Mouse (Mus musculus) neural tube, embryonic 14.5 days (tissue): ENCODE data around the gene Smurf2. TPM values are rescaled to one million over a fixed set of nuclear protein-coding genes. Genes with fewer than 3 reads are reported as not detected.
"Not testable (repeated sequence)": the region's sequence is repeated elsewhere in the genome, so short reads cannot be mapped to it uniquely, and the experiment has no call there.

Experiments
- ATAC-seq: fragments of 200-750 bp; cut with Nextera tagmentation; 2 replicates; pipeline ENCODE4 v1.8.0; 2017; ENCODE audit warnings: low read depth, mild to moderate bottlenecking, moderate TSS enrichment, moderate library complexity
- H3K27ac ChIP-seq: fragments of 300-500 bp; sonication (generic); 2 replicates; pipeline ENCODE4 v1.5.1; 2014; ENCODE audit warnings: low read depth, mild to moderate bottlenecking, control low read depth, low read length, moderate library complexity, mixed read lengths
- H3K27me3 ChIP-seq: fragments of 300-500 bp; sonication (generic); 2 replicates; pipeline ENCODE4 v1.6.1; 2014; ENCODE audit warnings: low read length; ENCODE audit not compliant: control insufficient read depth, insufficient read depth
- H3K36me3 ChIP-seq: fragments of 300-500 bp; sonication (generic); 2 replicates; pipeline ENCODE4 v1.6.1; 2014; ENCODE audit warnings: low read length, mixed read lengths; ENCODE audit not compliant: control insufficient read depth, insufficient read depth
- H3K4me1 ChIP-seq: fragments of 300-500 bp; sonication (generic); 2 replicates; pipeline ENCODE4 v1.6.1; 2014; ENCODE audit warnings: low read length; ENCODE audit not compliant: control insufficient read depth, insufficient read depth
- H3K4me2 ChIP-seq: fragments of 300-500 bp; sonication (generic); 2 replicates; pipeline ENCODE4 v1.6.1; 2014; ENCODE audit warnings: mild to moderate bottlenecking, low read depth, low read length, control low read depth
- H3K4me3 ChIP-seq: fragments of 300-500 bp; sonication (generic); 2 replicates; pipeline ENCODE4 v1.5.1; 2014; ENCODE audit warnings: low read depth, low read length, control low read depth, mixed read lengths
- H3K9ac ChIP-seq: fragments of 300-500 bp; sonication (generic); replicated peaks from 2 replicates; pipeline ENCODE4 v1.6.1; 2014; ENCODE audit warnings: low read depth, mild to moderate bottlenecking, control low read depth, low read length, mixed read lengths
- H3K9me3 ChIP-seq: fragments of 300-500 bp; sonication (generic); 2 replicates; pipeline ENCODE4 v1.6.1; 2016; ENCODE audit warnings: low read length; ENCODE audit not compliant: control insufficient read depth
- WGBS: fragments of 180-500 bp; shearing (Covaris S2); extraction: QIAGEN DNeasy Blood & Tissue Kit; methylation state at CpG from one replicate; pipeline ENCODE4 v1.1.7; 2014; 5-methylcytosine and 5-hydroxymethylcytosine counted together
- polyA plus RNA-seq: library from polyadenylated mRNA; unstranded; fragments of >200 nt; fragmentation: Nextera tagmentation; extraction: Ambion mirVana; gene quantifications from 2 replicates; pipeline ENCODE4 v1.2.1, GENCODE M21; 2014

Smurf2 gene
- polyA plus RNA-seq, 1 experiment from 2014 or later = 18.6 TPM

DNA sequence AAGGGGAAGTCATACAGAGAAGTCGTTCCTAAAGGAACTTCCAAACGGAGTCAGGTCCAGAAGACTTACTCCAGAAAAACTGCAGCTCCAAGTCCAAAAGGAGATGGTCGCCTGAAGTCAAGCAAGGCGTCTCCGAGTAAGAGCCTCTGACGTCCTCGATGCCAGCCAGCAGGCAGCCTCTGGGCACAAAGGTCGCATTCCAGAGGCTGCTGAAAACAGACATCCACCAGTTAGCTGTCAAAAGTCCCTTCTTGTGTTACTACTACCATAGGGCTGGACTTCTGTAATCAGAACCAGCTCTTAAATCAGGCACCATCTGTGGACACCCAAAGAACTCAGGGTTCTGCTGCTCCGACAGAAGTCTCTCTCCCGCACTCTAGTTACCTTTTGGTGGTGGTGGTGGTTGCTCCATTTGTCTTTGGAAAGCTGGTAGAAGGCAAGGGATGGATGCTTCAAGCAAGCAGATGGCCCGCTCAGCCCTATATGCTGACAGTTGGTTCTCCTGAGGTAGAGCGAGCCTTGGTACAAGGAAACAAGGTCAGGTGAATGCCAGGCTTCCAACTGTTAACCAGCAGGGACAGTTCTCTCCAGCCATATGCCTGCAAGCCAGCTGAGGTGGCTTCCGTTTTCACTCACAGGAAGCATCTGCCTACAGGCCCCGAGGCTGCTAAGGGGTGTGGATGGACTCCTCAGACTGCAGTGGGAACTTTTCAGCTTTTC, 105.8 kb downstream of the Smurf2 start:
- Histone ChIP-seq H3K27me3 (no peaks in the 10 kb centered on the region), H3K27ac (no peak overlapping the region), H3K4me2 (no peak overlapping the region), H3K9me3 (no peaks in the 10 kb centered on the region), H3K4me3 (no peak overlapping the region), H3K36me3 (peaks cover 47% of the 10 kb centered on the region), H3K4me1 (0 out of 2 replicates have a peak, but pooled peaks cover 2% of the 10 kb centered on the region), H3K9ac (no peak overlapping the region)
- ATAC-seq = no peak
- 84% methylated on average over 14 of the region's 14 CpGs for WGBS

DNA sequence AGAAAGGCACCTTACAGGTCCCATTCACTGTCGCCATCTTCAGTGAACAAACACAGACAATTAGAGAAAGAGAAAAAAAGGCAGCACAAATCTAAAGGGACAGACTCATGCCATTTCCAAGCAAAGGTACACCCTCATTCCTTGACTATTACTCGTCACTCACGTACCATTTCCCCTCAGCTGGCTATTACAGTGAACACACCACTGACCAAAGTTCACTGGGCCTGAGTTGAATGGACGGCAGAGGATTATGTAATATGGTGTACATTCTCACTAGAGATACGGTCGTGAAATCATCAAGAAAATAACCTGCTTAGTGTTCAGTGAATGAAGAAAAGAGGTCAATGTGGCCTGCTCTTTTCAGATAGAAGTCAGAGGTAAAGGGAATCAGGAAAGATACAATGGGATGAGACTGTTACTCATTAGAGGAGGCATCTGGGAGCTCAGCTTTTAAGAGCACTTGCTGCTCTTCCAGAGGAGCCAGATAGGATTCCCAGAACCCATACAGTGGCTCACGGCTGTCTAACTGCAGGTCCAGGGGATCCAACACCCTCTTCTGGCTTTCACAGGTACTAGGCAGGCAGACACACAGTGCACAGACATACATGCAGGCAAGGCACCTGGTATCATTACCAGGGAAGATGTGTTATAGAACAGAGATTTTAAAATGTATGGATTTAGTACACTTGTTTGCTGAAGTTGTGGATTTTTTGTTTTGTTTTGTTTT, 107.9 kb downstream of the Smurf2 start:
- Histone ChIP-seq H3K4me1 (no peaks in the 10 kb centered on the region), H3K9ac (no peak overlapping the region), H3K36me3 (peaks cover 43% of the 10 kb centered on the region), H3K27me3 (no peaks in the 10 kb centered on the region), H3K9me3 (no peaks in the 10 kb centered on the region), H3K4me3 (no peak overlapping the region), H3K27ac (no peak overlapping the region), H3K4me2 (no peak overlapping the region)
- 90% methylated on average over 7 of the region's 7 CpGs for WGBS
- no peak for ATAC-seq

- H3K4me2 ChIP-seq, H3K9me3 ChIP-seq, H3K27me3 ChIP-seq, H3K4me1 ChIP-seq, H3K4me3 ChIP-seq, H3K27ac ChIP-seq, ATAC-seq, H3K9ac ChIP-seq: not testable (repeated sequence)
- WGBS = 73% methylated on average over 1 of the region's 1 CpGs
- H3K36me3 ChIP-seq = peaks cover 22% of the 10 kb centered on the region
Measured at GRCm38 (mm10) chr11:106807442-106807841, 113.1 kb downstream of the Smurf2 start.

DNA sequence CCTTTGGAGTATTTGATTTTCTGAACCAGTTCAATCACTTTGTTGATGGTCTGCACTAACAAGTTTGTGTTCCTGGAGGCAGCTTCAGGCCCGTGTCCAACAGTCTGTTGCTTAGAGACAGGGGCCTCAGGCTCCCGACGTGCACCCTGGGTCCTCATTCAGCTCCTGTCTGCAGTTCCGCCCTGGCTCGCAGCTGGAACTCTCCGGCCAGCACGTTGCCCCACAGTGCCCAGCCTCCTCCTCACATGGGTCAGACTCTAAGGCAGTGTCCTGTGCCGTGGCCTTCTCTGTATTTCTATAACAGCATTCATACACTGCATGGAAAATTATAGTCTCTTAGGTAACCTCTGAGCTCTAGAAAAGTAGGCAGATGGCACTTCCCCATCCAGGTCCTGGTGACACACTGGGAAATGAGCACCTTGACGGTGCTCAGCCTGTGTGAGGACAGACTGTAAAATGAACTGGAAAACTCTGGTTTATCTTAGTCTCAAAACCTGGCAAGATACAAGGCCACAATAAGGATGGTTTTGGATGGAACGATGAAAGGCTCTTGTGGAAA, 118.4 kb downstream of the Smurf2 start:
- peaks cover 37% of the 10 kb centered on the region for H3K36me3 ChIP-seq
- no peaks in the 10 kb centered on the region for H3K9me3 ChIP-seq
- ATAC-seq = no peak
- no peaks in the 10 kb centered on the region for H3K27me3 ChIP-seq
- H3K9ac ChIP-seq = no peak overlapping the region
- no peaks in the 10 kb centered on the region for H3K4me1 ChIP-seq
- no peak overlapping the region for H3K4me2 ChIP-seq
- H3K4me3 ChIP-seq = no peak overlapping the region
- no peak overlapping the region for H3K27ac ChIP-seq
- 78% methylated on average over 10 of the region's 10 CpGs for WGBS

DNA sequence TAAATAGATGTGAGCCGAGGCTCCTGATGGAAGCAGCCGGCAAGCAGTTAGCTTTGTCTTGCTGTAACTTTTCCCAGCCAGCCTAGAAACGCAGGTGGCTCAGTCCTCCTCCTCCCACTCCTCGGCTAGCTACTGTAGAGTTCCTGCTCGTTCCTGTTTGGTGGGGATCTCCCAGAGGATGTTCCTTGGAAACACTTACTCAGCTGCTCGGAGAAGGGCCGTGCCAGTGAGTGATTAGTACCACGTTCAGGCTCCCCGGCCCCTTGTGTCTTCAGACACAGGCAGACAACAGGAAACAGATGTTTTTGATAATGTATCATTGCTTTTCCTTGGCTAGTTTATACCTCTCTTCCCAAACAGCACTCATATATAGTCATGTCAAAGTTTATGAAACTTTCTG, 124.8 kb downstream of the Smurf2 start:
- Histone ChIP-seq H3K27ac (no peak overlapping the region), H3K36me3 (peaks cover 38% of the 10 kb centered on the region), H3K4me1 (peaks cover under 1% of the 10 kb centered on the region; the same call in 1 of the 2 replicates), H3K9ac (no peak overlapping the region), H3K27me3 (no peaks in the 10 kb centered on the region), H3K4me2 (no peak overlapping the region), H3K4me3 (no peak overlapping the region), H3K9me3 (no peaks in the 10 kb centered on the region)
- ATAC-seq = no peak
- WGBS = 71% methylated on average over 9 of the region's 9 CpGs

DNA sequence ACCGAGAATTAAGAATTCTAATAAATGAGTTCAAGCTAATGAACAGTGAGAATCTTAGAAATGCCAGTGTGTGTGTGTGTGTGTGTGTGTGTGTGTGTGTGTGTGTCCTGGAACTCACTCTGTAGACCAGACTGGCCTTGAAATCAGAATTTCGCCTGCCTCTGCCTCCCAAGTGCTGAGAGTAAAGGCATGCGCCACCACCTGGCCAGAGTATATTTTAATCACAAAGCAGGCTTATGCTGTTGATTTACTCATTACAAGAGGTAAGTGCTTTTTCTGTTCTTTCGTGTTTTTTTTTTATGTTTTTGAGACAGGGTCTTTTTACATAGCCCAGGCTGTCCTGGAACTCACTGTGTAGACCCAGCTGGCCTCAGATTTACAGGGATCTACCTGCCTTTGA, 126.7 kb downstream of the Smurf2 start:
- no peaks in the 10 kb centered on the region for H3K9me3 ChIP-seq
- H3K4me1 ChIP-seq = peaks cover 6% of the 10 kb centered on the region; the same call in 1 of the 2 replicates
- ATAC-seq = no peak
- no peaks in the 10 kb centered on the region for H3K27me3 ChIP-seq
- no peak overlapping the region for H3K4me2 ChIP-seq
- H3K36me3 ChIP-seq = peaks cover 26% of the 10 kb centered on the region
- H3K27ac ChIP-seq = no peak overlapping the region
- H3K4me3 ChIP-seq = no peak overlapping the region
- 81% methylated on average over 4 of the region's 4 CpGs for WGBS
- no peak overlapping the region for H3K9ac ChIP-seq

DNA sequence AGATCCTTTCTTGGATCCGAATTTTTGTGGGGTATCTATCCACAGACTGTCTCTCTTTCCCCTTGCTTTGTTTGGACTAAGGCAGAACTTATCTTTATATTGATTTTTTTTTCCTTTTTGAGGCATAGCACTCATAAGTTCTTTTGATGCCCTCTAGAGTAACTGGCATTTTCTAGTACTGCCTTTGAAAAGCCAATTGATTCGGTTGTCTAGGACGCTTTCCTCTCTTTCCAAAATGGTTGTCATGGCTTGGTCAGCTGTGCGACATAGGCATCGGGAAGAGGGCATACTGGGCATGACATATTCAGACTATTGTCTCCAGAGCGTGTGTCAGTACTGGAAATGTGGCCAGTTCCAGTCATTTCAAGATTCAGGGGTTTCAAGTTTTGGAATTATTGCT, 130.9 kb downstream of the Smurf2 start:
- Histone ChIP-seq H3K27ac (peak overlapping the region; percentile 99), H3K4me3 (peak overlapping the region; percentile 72), H3K27me3 (no peaks in the 10 kb centered on the region), H3K4me2 (peak overlapping the region; percentile 52), H3K9me3 (no peaks in the 10 kb centered on the region), H3K9ac (peak overlapping the region; percentile 98), H3K36me3 (peaks cover 22% of the 10 kb centered on the region), H3K4me1 (peaks cover 20% of the 10 kb centered on the region)
- ATAC-seq = no peak
- WGBS = under 1% methylated on average over 6 of the region's 6 CpGs

DNA sequence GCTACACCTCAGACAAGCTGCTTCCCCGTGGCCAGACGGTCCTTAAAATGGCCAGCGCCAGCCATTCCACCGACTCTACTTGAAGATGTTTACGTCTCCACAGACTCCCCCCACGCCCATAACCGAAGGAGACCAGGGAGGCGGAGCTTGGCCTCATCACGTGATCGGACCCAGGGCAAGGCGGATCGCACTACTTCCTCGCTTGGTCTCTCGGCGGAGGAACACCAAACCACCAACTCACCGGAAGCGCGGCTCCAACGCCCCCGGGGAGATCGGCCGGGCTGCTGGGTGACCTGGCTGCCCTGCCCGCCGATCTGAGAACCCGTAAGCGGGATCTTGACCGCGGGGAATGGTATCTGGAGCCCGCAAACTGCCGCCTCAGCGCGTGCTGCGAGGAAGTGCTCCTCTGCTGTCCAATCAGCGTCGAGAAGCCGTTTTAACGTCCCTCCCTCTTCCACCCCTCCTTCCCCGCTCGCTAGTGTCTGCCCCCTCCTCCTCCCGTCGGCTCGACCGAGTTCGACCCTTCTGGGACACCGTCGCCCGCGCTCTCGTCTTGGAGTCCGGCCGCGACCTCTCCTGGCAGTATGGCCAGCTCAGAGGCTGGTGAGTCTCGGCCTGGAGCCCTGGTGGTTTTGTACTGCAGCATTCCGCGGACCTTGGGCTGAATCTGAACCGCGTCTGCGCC, 131.6 kb downstream of the Smurf2 start, which contains the start of the genes Ddx5 and Cep95:
Gene Ddx5 (minus strand): TSS at position 411 of the 685 bp plus-strand sequence.
Gene Cep95 (plus strand): TSS at position 478 of the 685 bp plus-strand sequence.
- H3K4me1 ChIP-seq = peaks cover 20% of the 10 kb centered on the region
- H3K36me3 ChIP-seq = peaks cover 29% of the 10 kb centered on the region
- H3K27ac ChIP-seq = peak within 1 kb of the TSS; percentile 99
- H3K4me2 ChIP-seq = peak within 1 kb of the TSS; percentile 52
- under 1% methylated on average over 50 of the region's 58 CpGs for WGBS
- peak within 1 kb of the TSS; percentile 98 for H3K9ac ChIP-seq
- H3K4me3 ChIP-seq = peak within 1 kb of the TSS; percentile 72
- no peaks in the 10 kb centered on the region for H3K27me3 ChIP-seq
- H3K9me3 ChIP-seq = no peaks in the 10 kb centered on the region
- peak; percentile 91 for ATAC-seq
